Mouse (Mus musculus): ENCODE measurements around the gene Zkscan4. TPM values are rescaled to one million over a fixed set of nuclear protein-coding genes. Genes with fewer than 3 reads are reported as not detected.
"Not testable (repeated sequence)": the region's sequence is repeated elsewhere in the genome, so short reads cannot be mapped to it uniquely, and the experiment has no call there.

The Zkscan4 gene
- 1 to 10 TPM; 6.1 to 7.0 TPM for total RNA-seq (2021)

- peak; percentile 70 to 75 for DNase-seq
Observed at GRCm38 (mm10) chr13:21478759-21479670, at the start of gene Zkscan4, which contains the start of gene Gm10065. Gene Zkscan4 (plus strand): TSS chr13:21478907. Gene Gm10065 (minus strand): TSS chr13:21479441.

GRCm38 (mm10) chr13:21435476-21435875 is 43.2 kb upstream of the Zkscan4 start:
- DNase-seq = no peak

GRCm38 (mm10) chr13:21440503-21441206 is 38.1 kb upstream of the Zkscan4 start, which contains the start of gene Pgbd1:
Gene Pgbd1 (minus strand): TSS chr13:21441058.
- DNase-seq = peak; percentile 55 to 62

- no peak for DNase-seq
Observed at GRCm38 (mm10) chr13:21441207-21441572, 37.5 kb upstream of the Zkscan4 start.

- DNase-seq = no peak
Observed at GRCm38 (mm10) chr13:21446796-21447195, 31.9 kb upstream of the Zkscan4 start.

- DNase-seq = no peak
Observed at GRCm38 (mm10) chr13:21447856-21448614, 30.7 kb upstream of the Zkscan4 start.

- peak in 1 of 2 experiments; percentile 16 for DNase-seq
Observed at GRCm38 (mm10) chr13:21453042-21453441, 25.7 kb upstream of the Zkscan4 start.

GRCm38 (mm10) chr13:21453449-21453848 is 25.3 kb upstream of the Zkscan4 start, which contains the start of gene Zscan26:
Gene Zscan26 (minus strand): TSS chr13:21453730.
- peak; percentile 82 to 85 for DNase-seq

GRCm38 (mm10) chr13:21454133-21454532 is 24.6 kb upstream of the Zkscan4 start:
- DNase-seq = no peak

- DNase-seq = no peak
Observed at GRCm38 (mm10) chr13:21456347-21456746, 22.4 kb upstream of the Zkscan4 start.

GRCm38 (mm10) chr13:21462516-21462915 is 16.2 kb upstream of the Zkscan4 start:
- not testable (repeated sequence) for DNase-seq

- DNase-seq = no peak
Observed at GRCm38 (mm10) chr13:21467336-21467735, 11.4 kb upstream of the Zkscan4 start.

GRCm38 (mm10) chr13:21468061-21469019 is 10.4 kb upstream of the Zkscan4 start, which contains the start of gene Nkapl:
Gene Nkapl (minus strand): TSS chr13:21468509.
- DNase-seq = peak; percentile 74 to 77

- no peak for DNase-seq
Observed at GRCm38 (mm10) chr13:21469097-21469496, 9.6 kb upstream of the Zkscan4 start.

- no peak for DNase-seq
Observed at GRCm38 (mm10) chr13:21472427-21472826, 6.3 kb upstream of the Zkscan4 start.

GRCm38 (mm10) chr13:21486881-21487280 is 8.2 kb downstream of the Zkscan4 start:
- DNase-seq = no peak

GRCm38 (mm10) chr13:21492847-21493246 is 14.1 kb downstream of the Zkscan4 start:
- DNase-seq = no peak

- no peak for DNase-seq
Observed at GRCm38 (mm10) chr13:21495080-21495479, 16.4 kb downstream of the Zkscan4 start, which contains the start of gene AK157302. Gene AK157302 (plus strand): TSS chr13:21495223.

GRCm38 (mm10) chr13:21501182-21501581 is 22.5 kb downstream of the Zkscan4 start, which contains the start of gene Gm11273:
Gene Gm11273 (minus strand): TSS chr13:21501418.
- DNase-seq = not testable (repeated sequence)

- DNase-seq = no peak
Observed at GRCm38 (mm10) chr13:21502296-21502695, 23.6 kb downstream of the Zkscan4 start.

GRCm38 (mm10) chr13:21506221-21506649 is 27.5 kb downstream of the Zkscan4 start:
- peak; percentile 71 to 80 for DNase-seq
